Mouse (Mus musculus) gastrocnemius, postnatal 25 days (tissue): ENCODE data around the gene L3mbtl3. TPM values are rescaled to one million over a fixed set of nuclear protein-coding genes. Genes with fewer than 3 reads are reported as not detected.

Experiments used
- DNase-seq: peaks from one replicate; pipeline ENCODE4 v3.0.0; 2022
- microRNA-seq, 2 experiments: library from miRNA; unstranded; fragments of <30 nt; microRNA quantifications; one replicate each; pipeline ENCODE4 v1.2.0; 2021; ENCODE audit warnings: borderline replicate concordance in 2 of 2
- total RNA-seq, 2 experiments: library from RNA; stranded (reverse); gene quantifications; 1 replicate in 1 of 2; 2 replicates in 1 of 2; pipeline ENCODE4 v1.2.3; 2021

Gene L3mbtl3
- total RNA-seq, 2 experiments from 2014 or later, result 5.8 to 7.7 TPM

- DNase-seq, result no peak
Measured at GRCm38 (mm10) chr10:26239090-26239489, 136.7 kb downstream of the L3mbtl3 start.

- no peak for DNase-seq
Measured at GRCm38 (mm10) chr10:26238559-26238958, 137.2 kb downstream of the L3mbtl3 start.

GRCm38 (mm10) chr10:26232071-26232653, 143.6 kb downstream of the L3mbtl3 start:
- DNase-seq, result no peak

GRCm38 (mm10) chr10:26229488-26229887, 146.3 kb downstream of the L3mbtl3 start, which contains the start of gene Samd3:
Gene Samd3, plus strand, starts transcription at chr10:26229707.
- no peak for DNase-seq

GRCm38 (mm10) chr10:26228187-26228586, 147.6 kb downstream of the L3mbtl3 start:
- DNase-seq, result no peak

- DNase-seq, result no peak
Measured at GRCm38 (mm10) chr10:26226734-26227133, 149.0 kb downstream of the L3mbtl3 start.

GRCm38 (mm10) chr10:26226241-26226640, 149.5 kb downstream of the L3mbtl3 start:
- DNase-seq, result no peak

Small RNA genes lying within 50 kb of the gene (microRNA-seq; reads per million reads assigned to microRNA genes)
- gene Gm27754, result 0 reads per million in 2 experiments

Other genes with a start within 250 kb of the L3mbtl3 start
- not detected for gene Samd3, start 146.3 kb downstream of the L3mbtl3 start, total RNA-seq